Mouse (Mus musculus) lung, postnatal 0 days (tissue): ENCODE measurements around the gene Gm5127. TPM values are rescaled to one million over a fixed set of nuclear protein-coding genes. Genes with fewer than 3 reads are reported as not detected.

Experiments
- ATAC-seq: fragments of 200-750 bp; cut with Nextera tagmentation; 2 replicates; pipeline ENCODE4 v1.8.0; 2017; ENCODE audit warnings: moderate library complexity
- DNase-seq: peaks from one replicate; pipeline ENCODE4 v3.0.0-alpha.2; 2016; ENCODE audit warnings: low spot score
- H3K27ac ChIP-seq: fragments of 300-500 bp; sonication (generic); 2 replicates; pipeline ENCODE4 v1.5.1; 2014; ENCODE audit warnings: antibody characterized with exemption, mild to moderate bottlenecking, low read length, mixed read lengths
- H3K27me3 ChIP-seq: fragments of 300-500 bp; sonication (generic); replicated peaks from 2 replicates; pipeline ENCODE4 v1.6.1; 2014; ENCODE audit warnings: low read length, mixed read lengths; ENCODE audit not compliant: insufficient read depth
- H3K36me3 ChIP-seq: fragments of 300-500 bp; sonication (generic); 2 replicates; pipeline ENCODE4 v1.6.1; 2014; ENCODE audit warnings: low read length, mixed read lengths; ENCODE audit not compliant: insufficient read depth
- H3K4me1 ChIP-seq: fragments of 300-500 bp; sonication (generic); 2 replicates; pipeline ENCODE4 v1.6.1; 2014; ENCODE audit warnings: antibody characterized with exemption, low read depth, low read length, mixed read lengths; ENCODE audit not compliant: insufficient read depth
- H3K4me2 ChIP-seq: fragments of 300-500 bp; sonication (generic); replicated peaks from 2 replicates; pipeline ENCODE4 v1.6.1; 2014; ENCODE audit warnings: low read depth, mild to moderate bottlenecking, low read length, moderate library complexity, mixed read lengths
- H3K4me3 ChIP-seq: fragments of 300-500 bp; sonication (generic); 2 replicates; pipeline ENCODE4 v1.5.1; 2014; ENCODE audit warnings: low read depth, low read length
- H3K9ac ChIP-seq: fragments of 300-500 bp; sonication (generic); replicated peaks from 2 replicates; pipeline ENCODE4 v1.6.1; 2014; ENCODE audit warnings: low read depth, mild to moderate bottlenecking
- H3K9me3 ChIP-seq: fragments of 300-500 bp; sonication (generic); 2 replicates; pipeline ENCODE4 v1.6.1; 2016; ENCODE audit warnings: low read length, mixed read lengths
- CTCF ChIP-seq: IDR thresholded peaks from 2 replicates; pipeline ENCODE4 v1.5.1; 2016; ENCODE audit warnings: antibody characterized with exemption, mild to moderate bottlenecking
- EP300 ChIP-seq: IDR thresholded peaks from 2 replicates; pipeline ENCODE4 v1.6.1; 2016; ENCODE audit warnings: antibody characterized with exemption, mild to moderate bottlenecking, control low read depth
- WGBS: fragments of 180-500 bp; shearing (Covaris S2); extraction: QIAGEN DNeasy Blood & Tissue Kit; methylation state at CpG from one replicate; pipeline ENCODE4 v1.1.7; 2014; 5-methylcytosine and 5-hydroxymethylcytosine counted together
- polyA plus RNA-seq: library from polyadenylated mRNA; unstranded; fragments of >200 nt; fragmentation: Nextera tagmentation; extraction: Ambion mirVana; gene quantifications from 2 replicates; pipeline ENCODE4 v1.2.1, GENCODE M21; 2015

Gm5127 gene
- polyA plus RNA-seq, 1 experiment from 2014 or later = 0.14 TPM

DNA sequence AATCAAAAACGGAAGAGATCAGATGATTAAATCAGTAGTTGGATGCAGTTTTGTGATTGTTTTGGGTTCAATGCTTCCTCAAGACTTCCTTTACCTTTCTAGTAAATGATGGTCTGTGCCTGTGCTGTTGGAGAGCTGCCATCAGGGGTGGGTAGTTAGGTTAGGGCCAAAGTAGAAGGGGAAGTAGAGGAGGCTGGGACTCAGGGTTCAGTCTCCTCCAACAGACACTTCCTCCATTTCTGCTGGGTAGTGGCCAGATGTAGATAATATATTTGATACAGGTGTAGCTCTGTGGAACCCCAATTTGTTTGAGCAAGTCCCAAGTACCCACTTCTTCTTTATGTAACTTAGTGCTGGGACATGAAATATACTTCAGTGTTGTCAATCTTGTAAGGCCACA lies 12.9 kb downstream of the Gm5127 start:
- H3K4me1 ChIP-seq = no peaks in the 10 kb centered on the region
- H3K4me3 ChIP-seq = no peak overlapping the region
- no peak overlapping the region for H3K4me2 ChIP-seq
- H3K36me3 ChIP-seq = no peaks in the 10 kb centered on the region
- ATAC-seq (no peak), DNase-seq (no peak)
- no peak overlapping the region for H3K9ac ChIP-seq
- H3K27ac ChIP-seq = no peak overlapping the region
- TF ChIP-seq CTCF (no peak), EP300 (no peak)
- H3K9me3 ChIP-seq = no peaks in the 10 kb centered on the region
- H3K27me3 ChIP-seq = no peaks in the 10 kb centered on the region
- 58% methylated on average over 1 of the region's 1 CpGs for WGBS

DNA sequence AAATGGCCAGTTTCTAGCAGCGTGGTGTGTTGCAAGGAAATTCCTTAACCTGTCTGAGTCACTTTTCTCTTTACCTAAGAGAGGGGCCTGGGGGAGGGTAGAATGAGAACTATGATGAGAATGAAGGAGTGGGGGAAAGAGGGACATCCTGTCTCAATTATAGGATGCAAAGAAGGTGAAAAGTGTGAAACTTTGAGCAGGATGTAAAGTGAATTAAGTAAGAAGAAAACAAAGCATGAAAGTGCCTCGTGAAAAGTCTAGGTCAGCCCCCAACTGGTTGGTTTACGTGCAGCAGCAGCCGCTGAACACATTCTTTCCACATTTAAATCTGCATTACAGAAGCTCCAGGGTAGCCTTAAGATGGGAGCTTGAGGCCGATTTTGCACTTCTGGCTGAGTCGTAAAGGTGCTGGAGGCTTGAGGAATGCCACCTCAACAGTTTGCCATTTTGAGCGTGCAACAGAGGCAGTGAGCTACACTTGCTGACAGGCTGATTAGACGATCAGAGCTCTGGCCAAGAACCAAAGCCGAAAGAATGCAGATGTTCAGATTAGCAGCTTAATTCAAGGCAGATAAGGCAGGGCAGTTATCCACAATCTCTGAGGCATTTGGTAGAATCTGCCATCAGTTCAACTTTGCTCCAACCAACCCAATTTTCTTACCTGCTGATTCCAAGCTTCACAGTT lies 19.7 kb downstream of the Gm5127 start:
- ATAC-seq (no peak), DNase-seq (peak; percentile 23)
- Histone ChIP-seq H3K36me3 (no peaks in the 10 kb centered on the region), H3K4me3 (peak overlapping the region; percentile 12; the same call in 1 of the 2 replicates), H3K27me3 (no peaks in the 10 kb centered on the region), H3K9ac (no peak overlapping the region), H3K4me1 (no peaks in the 10 kb centered on the region), H3K9me3 (no peaks in the 10 kb centered on the region), H3K27ac (no peak overlapping the region), H3K4me2 (peak overlapping the region; percentile 39)
- WGBS = 16% methylated on average over 9 of the region's 9 CpGs
- no peak for TF ChIP-seq CTCF

DNA sequence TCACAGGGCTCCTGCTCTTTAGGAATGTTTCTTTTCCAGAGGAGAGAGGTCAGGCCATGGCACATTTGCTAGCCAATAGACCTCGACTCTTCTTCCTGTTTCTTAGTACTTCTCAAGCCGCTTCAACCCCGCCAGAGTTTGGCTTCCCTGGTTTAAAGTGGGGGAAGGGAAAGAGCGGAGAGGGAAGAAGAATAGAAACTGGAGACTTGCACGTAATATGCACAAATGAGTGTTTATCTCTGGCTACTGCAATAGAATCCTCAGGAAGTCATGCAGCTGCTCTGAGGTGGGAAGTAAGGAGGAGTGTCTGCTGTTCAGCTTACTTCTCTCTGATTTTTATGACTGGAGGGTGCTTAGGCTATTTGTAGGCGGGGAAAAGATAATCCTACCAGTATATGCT lies 20.4 kb downstream of the Gm5127 start, which contains the start of gene Cysltr1:
Gene Cysltr1, minus strand, starts transcription at position 294 of the 400 bp plus-strand sequence.
- Histone ChIP-seq H3K9ac (no peak within 1 kb of the TSS), H3K4me3 (peak within 1 kb of the TSS; percentile 12; the same call in 1 of the 2 replicates), H3K27me3 (no peaks in the 10 kb centered on the region), H3K9me3 (no peaks in the 10 kb centered on the region), H3K36me3 (no peaks in the 10 kb centered on the region), H3K4me2 (peak within 1 kb of the TSS; percentile 39), H3K27ac (no peak within 1 kb of the TSS), H3K4me1 (no peaks in the 10 kb centered on the region)
- WGBS = 16% methylated on average over 5 of the region's 6 CpGs
- no peak for ATAC-seq
- TF ChIP-seq CTCF (no peak), EP300 (no peak)
- DNase-seq = peak; percentile 32

DNA sequence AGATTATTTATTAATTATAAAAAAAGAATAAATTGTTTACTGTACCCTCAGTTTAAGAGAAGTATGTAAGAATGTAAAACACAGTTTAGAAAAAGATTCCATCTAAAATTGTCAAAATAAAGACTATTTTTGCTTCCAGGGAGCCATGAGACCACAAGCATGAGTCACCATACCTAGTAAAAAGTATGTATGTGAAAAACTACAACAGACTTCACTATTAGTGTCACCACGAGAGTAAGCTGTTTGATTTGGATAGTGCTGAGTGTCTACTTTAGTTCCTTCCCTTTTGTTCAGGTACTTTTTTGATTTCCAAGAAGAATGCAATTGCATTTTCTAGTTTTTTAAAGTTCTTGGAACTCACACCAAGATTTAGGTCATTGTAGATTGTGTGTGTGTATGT lies 39.5 kb downstream of the Gm5127 start:
- Histone ChIP-seq H3K4me1 (no peaks in the 10 kb centered on the region), H3K4me2 (no peak overlapping the region), H3K27me3 (no peaks in the 10 kb centered on the region), H3K4me3 (no peak overlapping the region), H3K9me3 (no peaks in the 10 kb centered on the region), H3K27ac (no peak overlapping the region), H3K9ac (no peak overlapping the region), H3K36me3 (no peaks in the 10 kb centered on the region)
- ATAC-seq = no peak
- DNase-seq = no peak
- 52% methylated on average over 1 of the region's 1 CpGs for WGBS
- TF ChIP-seq CTCF = no peak
- TF ChIP-seq EP300 = no peak

DNA sequence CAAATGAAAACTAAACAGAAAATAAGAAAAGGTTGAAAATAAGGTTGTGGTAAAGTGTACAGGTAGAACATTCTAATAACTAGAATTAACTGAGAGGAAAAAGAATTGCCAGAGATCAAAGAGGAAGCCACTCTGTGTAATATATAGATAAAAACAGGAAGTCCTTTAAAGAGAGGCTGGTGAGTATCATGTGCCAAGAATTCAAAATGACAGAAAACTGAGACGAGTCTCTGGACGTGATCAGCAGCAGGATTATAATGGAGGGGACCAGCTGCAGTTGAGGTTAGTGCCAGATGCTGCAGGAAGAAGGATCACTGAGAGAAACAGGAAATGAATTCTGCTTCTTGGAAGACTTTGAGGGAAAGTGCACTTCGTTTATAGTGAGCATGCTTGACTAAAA lies 40.7 kb downstream of the Gm5127 start:
- Histone ChIP-seq H3K9ac (no peak overlapping the region), H3K4me1 (no peaks in the 10 kb centered on the region), H3K27me3 (no peaks in the 10 kb centered on the region), H3K27ac (no peak overlapping the region), H3K4me3 (no peak overlapping the region), H3K36me3 (no peaks in the 10 kb centered on the region), H3K9me3 (no peaks in the 10 kb centered on the region), H3K4me2 (no peak overlapping the region)
- TF ChIP-seq CTCF = no peak
- WGBS = 17% methylated on average over 3 of the region's 3 CpGs
- peak; percentile 5 for DNase-seq
- no peak for ATAC-seq

DNA sequence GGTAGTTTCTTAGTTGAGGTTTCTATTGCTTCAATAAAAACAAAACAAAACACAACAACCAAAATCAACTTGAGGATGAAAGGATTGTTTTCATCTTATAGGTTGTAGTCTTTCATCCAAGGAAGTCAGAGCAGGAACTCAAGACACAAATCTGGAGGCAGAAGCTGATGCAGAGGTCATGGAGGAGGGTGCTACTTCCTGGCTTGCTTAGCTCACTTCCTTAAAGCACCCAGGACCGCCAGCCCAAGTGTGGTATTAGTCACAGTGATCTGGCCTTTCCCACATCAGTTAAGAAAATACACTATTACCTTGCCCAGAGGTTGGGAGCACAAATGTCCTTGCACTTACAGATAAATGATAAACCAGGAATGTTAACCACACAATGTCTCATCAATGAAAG lies 45.5 kb downstream of the Gm5127 start:
- Histone ChIP-seq H3K9ac (no peak overlapping the region), H3K9me3 (no peaks in the 10 kb centered on the region), H3K4me1 (no peaks in the 10 kb centered on the region), H3K4me3 (no peak overlapping the region), H3K4me2 (no peak overlapping the region), H3K27ac (no peak overlapping the region), H3K27me3 (no peaks in the 10 kb centered on the region), H3K36me3 (no peaks in the 10 kb centered on the region)
- DNase-seq (no peak), ATAC-seq (no peak)
- WGBS = 44% methylated on average over 1 of the region's 1 CpGs
- TF ChIP-seq EP300 (no peak), CTCF (no peak)

DNA sequence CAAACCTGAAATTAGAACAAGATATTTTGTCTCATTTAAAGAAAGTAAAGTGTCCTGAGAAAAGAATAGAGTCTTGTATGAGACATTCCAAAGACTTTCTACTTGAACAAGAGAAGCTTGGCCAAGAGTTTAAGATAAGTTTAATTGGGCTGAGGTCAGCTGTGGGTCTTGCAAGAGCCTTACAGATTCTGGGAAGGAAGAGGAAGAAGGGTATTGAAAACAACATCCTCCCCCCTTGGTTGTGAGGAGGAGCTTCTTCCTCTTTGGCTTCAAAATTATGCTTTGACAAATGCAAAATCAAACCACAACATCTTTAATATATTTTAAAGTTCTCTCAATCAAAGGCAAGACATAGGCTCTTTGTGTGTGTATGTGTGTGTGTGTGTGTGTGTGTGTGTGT lies 50.6 kb downstream of the Gm5127 start:
- H3K27me3 ChIP-seq = no peaks in the 10 kb centered on the region

More for the DNA sequence above, 50.6 kb downstream of the Gm5127 start:
- TF ChIP-seq CTCF = no peak
- Histone ChIP-seq H3K4me1 (no peaks in the 10 kb centered on the region), H3K4me3 (no peak overlapping the region), H3K9me3 (no peaks in the 10 kb centered on the region), H3K4me2 (no peak overlapping the region), H3K36me3 (no peaks in the 10 kb centered on the region), H3K9ac (no peak overlapping the region), H3K27ac (no peak overlapping the region)
- ATAC-seq (no peak), DNase-seq (peak; percentile 8)
